Mouse (Mus musculus) urinary bladder, postnatal 10 days (tissue): ENCODE measurements around the gene Rhbdd1.

ENCODE experiments used
- DNase-seq: peaks from one replicate; pipeline ENCODE4 v3.0.0; 2022; ENCODE audit warnings: low spot score

Rhbdd1 gene

GRCm38 (mm10) chr1:82364468-82364867 lies 48.2 kb downstream of the Rhbdd1 start:
- no peak for DNase-seq

GRCm38 (mm10) chr1:82371636-82372428 lies 55.6 kb downstream of the Rhbdd1 start:
- DNase-seq = no peak

DNA sequence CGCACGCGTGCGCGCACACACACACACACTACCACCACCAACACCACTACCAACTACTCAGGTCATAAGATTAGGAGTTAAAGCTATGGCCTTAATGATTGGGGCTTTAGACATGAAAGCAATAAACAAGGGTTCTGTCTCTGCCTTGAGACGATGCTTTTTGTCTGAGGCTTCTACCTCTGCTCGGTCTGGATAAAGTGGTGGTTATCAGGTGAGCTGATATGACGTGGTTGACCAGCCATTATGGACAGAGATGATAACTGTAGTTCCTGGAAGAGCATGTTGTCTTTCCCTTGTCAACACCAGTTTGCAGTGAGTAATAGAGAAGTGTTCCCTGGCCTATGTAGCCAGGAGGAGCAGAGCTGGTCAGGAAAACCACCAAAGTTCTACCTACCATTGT lies 57.7 kb downstream of the Rhbdd1 start:
- no peak for DNase-seq

GRCm38 (mm10) chr1:82374831-82375358 lies 58.6 kb downstream of the Rhbdd1 start:
- DNase-seq = no peak

GRCm38 (mm10) chr1:82375452-82375851 lies 59.2 kb downstream of the Rhbdd1 start:
- DNase-seq = no peak

GRCm38 (mm10) chr1:82381946-82382345 lies 65.7 kb downstream of the Rhbdd1 start:
- no peak for DNase-seq

- DNase-seq = no peak
These were observed 67.9 kb downstream of the Rhbdd1 start for GRCm38 (mm10) chr1:82384106-82384505.

- no peak for DNase-seq
These were observed 68.8 kb downstream of the Rhbdd1 start for GRCm38 (mm10) chr1:82385054-82385453.

DNA sequence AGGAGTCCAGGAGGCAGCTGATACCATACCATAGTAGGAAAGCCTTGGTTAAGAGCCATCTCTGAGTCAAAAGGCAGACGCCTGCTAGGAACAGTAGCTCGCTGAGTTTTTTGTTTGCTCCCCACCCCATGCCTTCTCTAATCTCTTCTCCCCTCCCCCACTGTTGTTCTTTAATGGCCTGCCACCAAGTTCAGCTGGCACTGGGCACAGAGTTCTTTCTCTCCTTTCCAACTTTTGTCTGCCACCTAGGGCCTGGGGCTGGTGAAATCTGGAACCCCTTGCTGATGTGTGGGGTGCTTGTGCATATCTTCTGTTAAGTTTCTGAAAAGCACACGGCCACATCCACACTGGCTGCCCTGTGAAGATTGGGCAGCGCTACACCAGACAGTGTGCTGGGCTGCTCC lies 69.6 kb downstream of the Rhbdd1 start:
- no peak for DNase-seq

DNA sequence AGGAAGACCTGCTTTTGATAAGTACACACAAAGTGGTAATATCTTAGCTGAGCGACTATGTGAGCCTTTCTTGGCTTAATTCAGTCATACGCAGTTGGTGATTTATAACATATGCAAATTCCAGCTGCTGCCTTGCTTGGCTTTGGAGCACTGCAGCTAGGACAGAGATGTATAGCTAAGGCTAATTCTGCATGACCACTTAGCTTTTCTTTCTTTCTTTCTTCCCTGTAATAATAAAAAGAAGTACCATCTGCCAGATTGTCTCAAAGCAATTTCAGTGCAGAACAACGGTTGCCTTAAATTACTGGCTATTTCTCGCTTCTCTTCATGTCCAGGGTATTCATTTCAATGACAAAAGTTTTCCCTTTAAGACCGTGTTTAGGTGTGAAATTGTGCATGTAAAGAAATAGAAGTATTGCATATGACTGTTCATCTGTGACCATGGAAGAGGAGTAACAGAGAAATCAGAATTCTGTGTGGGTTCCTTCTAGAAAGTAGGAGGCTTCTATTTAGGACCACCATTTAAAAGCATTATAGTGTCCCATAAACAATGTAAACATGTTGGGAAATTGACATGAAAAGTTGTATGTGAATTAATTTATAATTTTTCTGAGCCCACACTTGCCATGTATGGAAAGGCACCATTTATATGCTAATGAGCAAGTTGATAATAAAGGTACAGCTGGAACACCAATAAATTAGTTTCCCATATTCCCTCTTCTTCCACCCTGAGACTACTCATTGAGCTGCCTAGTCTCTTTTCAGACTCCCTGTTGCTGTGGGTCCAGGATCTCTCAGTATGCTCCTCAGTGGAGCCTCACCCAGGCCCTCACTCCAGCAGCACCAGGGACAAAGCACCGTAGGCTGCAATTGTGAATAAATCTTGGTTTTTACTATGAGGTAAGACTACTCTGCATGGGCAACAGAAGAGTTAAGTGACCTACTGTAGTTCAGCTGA lies 70.8 kb downstream of the Rhbdd1 start:
- no peak for DNase-seq

DNA sequence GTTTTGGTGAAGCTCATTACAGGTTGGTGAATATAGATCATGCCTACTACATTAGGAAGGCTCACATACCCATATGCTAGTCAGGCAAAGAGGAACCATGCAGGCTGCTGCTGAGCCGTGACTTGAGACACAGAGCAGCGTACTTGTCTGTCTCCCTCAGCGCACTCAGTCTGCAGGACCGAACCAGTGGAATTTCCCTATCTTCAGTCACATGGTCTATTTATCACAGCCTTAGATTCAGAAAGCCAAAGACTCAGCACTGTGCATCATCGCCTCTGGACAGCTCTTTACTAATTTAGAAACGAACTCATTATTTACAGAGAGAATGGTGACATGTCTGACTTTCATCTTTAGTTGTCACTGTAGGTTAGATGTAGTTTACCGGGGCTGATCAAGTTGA lies 73.1 kb downstream of the Rhbdd1 start:
- no peak for DNase-seq

DNA sequence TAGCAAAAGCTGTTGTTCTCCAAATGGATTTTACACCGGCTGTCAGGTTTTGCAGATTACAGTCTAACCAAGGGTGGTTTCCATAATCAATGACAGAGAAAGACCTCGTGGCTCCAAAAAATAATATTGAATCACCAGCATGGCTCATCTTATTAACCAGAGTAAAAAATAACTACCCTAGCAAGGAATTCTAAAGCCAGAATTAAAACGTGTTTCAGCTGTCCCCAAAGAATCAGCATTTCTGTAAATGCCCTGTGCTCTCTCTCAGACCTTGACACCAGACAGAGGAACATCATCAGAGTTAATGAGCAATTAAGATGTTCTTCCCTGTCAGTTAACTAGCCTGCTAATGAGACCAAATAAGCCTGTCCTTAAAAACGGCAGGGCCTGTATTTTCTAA lies 79.1 kb downstream of the Rhbdd1 start:
- no peak for DNase-seq

- DNase-seq = no peak
These were observed 91.5 kb downstream of the Rhbdd1 start for GRCm38 (mm10) chr1:82407786-82408185.

DNA sequence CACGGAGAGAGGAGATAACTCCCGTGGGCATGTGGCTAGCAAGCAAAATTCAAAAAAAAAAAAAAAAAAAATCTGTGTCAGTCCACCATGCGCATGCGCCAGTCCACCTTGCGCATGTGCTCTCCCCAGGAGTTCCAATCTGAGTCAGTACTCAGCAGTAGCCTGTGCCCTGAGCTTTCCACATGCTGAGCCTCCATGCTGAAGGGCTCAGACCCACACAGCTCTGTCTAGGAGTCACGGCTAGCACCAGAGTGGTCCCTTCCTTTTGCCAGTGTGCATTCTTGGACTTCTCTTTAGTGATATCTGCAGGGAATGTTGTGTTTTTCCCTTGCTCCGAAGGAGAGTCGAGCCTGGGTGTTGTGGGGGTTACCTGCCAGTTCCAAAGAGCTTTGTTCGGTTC lies 93.0 kb downstream of the Rhbdd1 start:
- no peak for DNase-seq

DNA sequence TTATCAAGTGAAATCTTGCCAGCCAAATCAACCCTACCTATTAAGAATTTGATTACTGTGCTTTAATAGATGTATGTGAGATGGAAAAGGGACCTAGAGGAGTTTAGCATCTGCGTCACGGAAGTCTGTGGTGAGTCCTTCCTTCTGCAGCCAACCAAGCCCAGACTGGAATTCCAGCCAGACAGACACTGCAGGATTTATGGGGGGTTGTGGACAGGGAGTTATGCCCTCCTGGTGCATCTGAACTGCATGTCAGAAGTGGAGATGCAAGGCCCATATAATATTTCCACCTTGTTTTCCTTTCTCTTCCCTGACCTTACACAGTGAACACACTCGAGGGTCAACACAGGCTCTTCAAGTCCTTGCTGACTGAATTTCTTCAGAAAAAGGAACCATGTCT lies 94.3 kb downstream of the Rhbdd1 start:
- no peak for DNase-seq

DNA sequence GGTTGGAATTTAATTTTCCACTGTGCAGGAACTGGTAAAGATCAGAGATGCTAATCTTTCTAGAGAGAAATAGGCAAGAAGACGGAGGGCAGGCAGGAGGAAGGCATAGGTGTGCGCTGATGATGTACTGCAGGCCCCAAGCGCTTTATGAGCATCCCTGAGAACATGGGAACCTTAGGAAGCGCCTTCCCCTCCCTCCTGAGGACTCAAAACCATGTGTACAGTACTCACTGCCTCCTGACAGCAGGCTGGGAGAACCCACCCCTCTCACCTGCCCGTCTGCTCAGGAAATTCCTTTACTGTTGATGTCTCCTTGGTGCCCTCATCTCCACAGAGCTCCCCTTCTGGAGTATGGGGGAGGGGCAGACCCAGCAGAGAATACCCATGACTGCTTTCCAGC lies 95.3 kb downstream of the Rhbdd1 start:
- no peak for DNase-seq

GRCm38 (mm10) chr1:82412085-82412484 lies 95.8 kb downstream of the Rhbdd1 start:
- DNase-seq = no peak

DNA sequence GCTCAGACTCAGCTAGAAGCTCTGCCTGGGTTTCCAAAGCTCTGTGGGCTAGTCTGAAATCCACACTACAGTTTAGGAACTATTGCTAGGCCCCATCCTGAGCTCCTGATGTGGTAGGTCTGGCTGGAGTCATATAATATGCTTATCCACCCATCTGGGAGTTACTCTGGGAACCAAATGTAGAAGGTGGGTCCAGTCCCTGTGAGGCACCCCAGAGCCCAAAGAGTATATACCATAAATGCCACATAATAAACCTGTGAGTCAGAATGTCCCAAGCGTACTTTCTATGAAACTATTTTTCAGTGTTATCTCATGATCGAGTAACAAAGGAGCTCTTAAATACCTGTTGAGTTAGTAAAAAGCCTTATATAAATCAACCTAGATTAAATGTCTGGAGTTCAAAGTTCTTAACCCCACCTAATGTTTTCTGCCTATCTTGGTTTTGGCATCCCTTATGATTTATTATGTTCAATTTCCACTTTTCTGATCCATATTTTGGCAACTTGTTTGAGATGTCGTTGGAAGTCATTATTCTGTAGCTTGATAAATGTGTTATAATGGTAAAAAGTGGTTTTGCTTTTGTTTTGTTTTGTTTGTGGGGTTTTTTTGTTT lies 98.3 kb downstream of the Rhbdd1 start:
- no peak for DNase-seq

DNA sequence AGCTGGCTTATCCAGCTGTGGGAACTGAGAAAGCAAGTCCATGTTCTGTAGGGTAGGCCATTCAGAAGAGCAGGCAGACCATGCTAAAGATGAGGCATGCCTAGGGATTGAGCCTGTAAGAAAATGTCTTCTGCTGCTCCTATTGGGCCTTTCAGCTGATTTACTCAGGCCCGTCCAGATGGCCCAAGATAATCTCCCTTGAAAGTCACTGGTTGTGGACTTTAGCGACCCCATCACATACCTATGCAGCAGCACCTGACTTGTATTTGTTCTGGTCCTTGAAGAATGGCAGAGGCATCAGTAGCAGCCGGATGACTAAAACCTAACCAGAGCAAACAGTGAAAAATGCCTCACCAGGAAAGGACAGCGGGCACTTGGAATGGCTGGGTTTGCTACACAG lies 99.4 kb downstream of the Rhbdd1 start:
- DNase-seq = no peak

DNA sequence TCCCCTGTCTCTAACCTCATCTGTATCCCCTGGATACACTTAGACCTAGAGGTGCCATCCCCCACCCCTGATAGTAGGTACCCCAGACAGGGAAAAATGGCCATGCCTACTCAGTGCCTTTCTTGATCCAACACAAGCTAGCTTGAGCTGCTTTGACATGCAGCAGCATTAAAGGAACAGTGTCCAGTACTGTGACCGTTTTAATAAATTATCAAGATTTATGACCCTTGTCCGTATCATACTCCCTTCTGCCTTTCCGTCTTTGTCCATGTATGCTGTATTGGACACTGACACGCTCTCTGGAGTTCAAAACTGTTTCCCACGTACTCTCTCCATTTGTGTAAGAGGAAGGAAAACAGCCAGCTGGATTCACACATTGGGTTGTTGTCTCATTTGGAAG lies 111.5 kb downstream of the Rhbdd1 start:
- no peak for DNase-seq

GRCm38 (mm10) chr1:82429061-82429460 lies 112.8 kb downstream of the Rhbdd1 start:
- DNase-seq = no peak

DNA sequence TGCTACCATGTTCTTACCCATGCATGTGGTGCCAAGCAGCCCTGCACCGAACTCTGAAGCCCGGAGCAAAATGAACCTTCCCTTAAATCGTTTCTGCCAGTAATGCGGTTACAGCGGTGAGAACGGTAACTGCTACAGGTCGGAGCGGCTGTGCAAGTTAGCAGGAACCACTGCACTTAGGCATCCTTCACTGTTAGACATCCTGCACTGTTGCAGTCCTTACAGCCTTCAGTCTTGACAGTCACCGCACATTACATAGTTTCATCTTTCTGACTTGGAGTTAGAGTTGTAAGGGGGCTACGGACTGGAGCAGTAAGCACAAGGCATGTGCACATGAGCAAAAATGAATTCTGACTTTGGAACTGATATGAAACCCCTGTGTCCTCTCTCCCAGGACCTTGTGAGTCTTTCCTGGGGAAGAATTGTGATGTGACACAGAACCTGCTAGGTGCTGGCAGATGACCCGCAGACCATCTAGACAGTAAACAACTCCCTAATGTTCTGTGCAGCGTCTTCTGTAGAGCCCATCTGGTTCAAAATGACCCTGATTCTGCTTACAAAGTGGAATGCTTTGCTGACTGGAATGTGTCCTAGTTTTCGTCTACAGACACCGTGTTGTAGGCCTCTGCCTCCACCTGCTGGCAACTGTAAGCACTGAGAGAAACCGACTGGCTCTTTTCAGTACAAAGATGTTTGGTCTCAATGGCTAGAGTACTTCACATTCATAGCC lies 116.8 kb downstream of the Rhbdd1 start:
- peak; percentile 18 for DNase-seq
